Mouse (Mus musculus): ENCODE data around the gene Gm26661.
A peak's percentile ranks its signal among the peaks of the same experiment; 100 is the strongest.

The Gm26661 gene

DNA sequence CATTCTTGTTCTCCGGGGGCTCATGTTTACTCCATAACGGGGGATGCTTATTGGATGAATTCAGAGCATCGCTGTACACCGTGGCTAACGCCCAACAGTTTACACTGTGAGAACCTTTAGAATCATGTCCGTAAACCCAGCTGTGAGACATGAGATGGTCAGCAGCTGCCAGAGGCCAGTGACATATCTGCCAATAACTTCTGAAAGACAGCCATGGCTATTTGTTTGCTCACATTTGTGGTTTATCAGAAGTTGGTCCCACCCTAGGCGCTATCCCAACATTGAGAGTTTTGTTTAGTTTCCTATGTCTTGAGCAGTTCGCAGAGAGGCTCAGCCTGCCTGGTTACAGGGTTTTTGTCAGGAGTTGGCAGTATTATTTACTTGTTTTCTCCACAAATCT lies 30.0 kb downstream of the Gm26661 start:
- no peak for DNase-seq

DNA sequence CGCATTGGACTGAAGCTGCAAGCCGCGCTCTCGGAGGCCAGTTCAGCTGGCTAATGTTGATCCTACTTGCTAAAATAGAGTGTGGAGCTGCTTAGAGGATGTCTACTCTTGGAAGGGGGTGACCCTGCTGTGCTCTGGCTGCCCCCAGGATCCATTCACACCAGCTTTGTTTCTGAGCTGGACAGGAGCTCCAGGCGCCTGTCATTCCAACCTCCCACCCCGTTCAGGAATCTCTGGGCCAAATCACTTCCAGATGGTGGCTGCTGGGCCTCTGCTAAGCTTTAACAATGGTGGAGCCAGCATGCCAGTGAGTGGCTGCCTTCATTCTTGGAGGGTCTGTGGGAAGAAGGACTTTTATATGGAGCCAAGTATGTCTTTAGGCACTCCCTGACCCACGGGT lies 31.3 kb downstream of the Gm26661 start:
- DNase-seq = no peak

- DNase-seq = no peak
Observed at GRCm38 (mm10) chr14:7824651-7825268, 33.4 kb downstream of the Gm26661 start.

DNA sequence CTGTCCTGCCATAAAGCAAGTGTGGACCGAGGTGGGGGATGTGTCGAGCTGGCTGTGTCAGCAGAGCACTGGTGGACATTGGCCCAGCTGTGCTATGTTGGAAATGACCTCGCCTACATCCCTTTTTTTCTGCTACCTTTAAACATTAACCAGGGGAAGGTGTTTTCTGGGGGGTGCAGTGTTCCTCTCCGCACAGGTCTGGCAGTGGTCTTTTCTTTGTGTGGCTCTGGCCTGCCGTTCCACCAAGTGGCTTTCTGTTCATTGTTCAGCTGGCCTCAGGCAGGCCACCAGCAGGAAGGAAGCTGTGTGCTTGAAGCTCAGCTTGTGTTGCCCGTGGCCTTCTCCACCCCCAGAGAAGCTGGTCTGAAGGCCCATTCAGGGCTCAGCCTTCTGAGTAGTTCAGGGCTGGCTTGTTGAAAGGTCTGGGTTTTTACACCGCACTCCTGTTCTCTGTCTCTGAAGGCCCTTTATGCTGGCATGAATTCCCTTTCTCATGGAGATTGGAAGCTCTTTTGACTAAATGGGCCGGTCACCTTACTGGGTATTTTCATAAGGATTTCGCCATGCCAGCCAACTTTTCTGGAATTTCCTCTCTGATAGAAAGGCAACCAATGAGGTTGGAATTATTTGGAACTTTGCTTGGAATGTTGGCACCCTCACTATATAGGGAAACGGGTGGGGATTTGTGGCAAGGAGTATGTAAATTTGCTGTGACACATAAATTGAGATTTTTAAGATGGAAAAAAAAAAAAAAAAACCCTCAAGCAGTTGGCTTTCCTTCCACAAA lies 35.0 kb downstream of the Gm26661 start:
- DNase-seq = no peak

DNA sequence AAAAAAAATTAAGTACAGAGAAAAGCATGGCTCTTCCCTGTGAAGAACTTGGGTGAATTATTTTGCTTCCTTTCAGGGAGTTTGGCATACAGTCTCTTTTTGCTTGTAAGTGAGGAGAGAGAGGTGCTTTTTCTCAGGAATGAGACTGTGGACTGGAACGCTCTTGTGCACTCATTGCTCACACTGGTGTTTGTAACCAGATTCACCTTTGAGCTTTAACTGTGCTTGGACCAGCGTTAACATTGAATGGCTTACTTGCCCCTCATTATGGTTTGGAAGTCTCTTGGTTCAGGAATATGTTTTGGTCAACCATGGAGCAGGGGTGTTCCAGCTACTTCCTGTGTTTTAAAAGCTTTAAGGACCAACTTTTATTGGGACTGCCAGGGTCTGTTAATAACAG lies 37.8 kb downstream of the Gm26661 start:
- no peak for DNase-seq

DNA sequence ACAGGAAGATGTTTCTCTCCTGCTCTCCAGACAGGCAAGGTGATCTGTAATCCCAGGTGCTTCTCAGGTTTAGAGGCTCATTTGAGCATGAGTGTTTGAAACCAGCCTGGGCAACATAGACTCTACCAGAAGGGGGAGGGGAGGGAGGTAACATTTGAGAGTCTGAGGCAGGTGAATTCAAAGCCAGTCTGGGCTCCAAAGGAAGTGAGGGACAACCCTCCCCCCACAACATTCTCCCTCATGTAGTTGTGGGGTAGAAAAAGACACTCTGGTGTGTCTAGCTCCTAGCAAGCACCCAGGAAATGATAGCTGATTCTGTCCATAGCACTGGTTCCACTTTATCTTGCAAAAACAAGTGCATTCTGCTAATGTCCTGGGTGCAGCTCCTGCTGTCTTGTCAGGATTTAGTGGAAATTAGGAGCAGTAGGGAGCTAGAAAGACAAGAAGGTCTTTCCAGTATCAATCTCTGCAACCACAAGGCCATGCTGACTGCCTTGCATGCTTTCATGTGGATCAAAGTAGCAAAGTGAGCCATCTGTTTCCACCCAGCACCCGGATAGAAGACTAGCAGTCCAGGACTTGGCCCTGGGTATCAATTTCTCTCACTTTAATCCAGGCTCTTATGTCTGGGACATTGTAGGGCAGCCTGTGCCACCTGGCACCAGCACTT lies 40.5 kb downstream of the Gm26661 start:
- DNase-seq = peak in 1 of 2 experiments; percentile 9

GRCm38 (mm10) chr14:7832440-7832783 lies 41.0 kb downstream of the Gm26661 start:
- no peak for DNase-seq

DNA sequence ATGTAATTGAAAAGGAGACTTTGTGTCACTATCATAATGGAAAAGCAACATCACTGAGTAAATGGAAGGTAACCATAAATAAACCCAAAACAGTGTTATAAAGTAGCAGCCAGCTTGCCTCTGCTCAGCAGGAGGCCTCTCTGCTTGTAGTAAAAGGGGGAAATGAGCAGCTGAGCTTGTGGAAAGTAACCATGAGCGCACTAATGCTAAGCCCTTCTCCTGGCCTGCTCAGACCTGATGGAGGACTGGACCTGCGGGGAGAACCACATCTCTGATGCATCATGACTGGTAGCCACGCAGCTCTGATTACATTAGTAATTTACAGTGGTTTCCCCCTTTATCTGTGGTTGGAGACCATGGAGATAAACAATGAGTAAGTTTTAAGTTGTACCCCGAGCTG lies 42.1 kb downstream of the Gm26661 start:
- no peak for DNase-seq

DNA sequence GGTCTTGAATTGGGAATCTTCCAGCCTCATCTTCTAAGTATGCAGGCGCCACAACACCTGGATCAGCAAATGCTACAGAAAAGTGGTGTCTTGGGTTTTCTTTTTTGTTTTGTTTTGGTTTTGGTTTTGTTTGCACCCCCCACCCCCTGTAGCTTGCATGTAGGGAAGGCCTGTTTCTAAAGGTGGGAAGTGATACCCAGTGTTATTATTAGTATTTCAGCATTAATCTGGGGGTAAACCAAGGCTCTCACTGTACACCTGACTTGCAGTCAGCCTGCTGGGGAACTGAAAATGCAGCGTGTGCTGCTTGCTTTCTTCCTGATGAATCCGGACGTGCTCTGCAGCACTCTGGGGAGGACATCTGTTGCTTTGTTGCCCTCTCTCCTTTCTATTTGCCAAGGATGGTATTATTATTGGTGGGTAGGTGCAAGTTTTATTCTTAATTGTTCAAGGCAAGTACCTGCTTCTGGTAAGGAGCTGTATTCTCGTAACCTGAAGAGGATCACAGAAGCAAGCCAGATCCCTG lies 47.2 kb downstream of the Gm26661 start:
- DNase-seq = no peak

DNA sequence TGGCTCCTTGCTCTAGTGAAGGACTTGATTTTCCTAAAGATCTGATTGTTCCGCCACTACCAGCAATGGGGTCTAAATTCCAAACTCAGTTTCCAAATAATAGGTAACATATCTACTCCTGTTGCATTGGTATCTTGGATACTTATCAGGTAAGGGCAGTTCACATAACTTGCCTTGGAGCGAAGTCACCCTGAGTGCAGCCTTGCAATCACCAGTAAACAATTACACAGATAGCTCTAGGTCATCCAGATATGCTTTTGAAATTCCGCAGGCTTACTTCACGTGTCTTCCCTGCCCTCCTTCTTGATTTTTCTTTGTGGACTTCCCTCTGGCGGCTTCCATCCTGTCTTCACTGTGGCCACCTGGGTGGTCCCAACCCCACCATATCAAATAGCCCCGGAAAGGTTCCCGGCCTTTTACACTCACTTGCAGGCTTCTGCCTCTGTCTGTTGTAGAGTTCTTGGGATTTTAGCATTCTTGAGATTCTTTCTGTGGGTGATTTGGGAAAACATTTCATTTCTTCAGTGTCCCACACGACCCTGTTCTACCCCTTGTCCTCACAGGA lies 48.6 kb downstream of the Gm26661 start:
- no peak for DNase-seq

All from thymus, postnatal 36 days (tissue).